ENCODE assay signal across 8 mouse cellular contexts in the genomic region with DNA sequence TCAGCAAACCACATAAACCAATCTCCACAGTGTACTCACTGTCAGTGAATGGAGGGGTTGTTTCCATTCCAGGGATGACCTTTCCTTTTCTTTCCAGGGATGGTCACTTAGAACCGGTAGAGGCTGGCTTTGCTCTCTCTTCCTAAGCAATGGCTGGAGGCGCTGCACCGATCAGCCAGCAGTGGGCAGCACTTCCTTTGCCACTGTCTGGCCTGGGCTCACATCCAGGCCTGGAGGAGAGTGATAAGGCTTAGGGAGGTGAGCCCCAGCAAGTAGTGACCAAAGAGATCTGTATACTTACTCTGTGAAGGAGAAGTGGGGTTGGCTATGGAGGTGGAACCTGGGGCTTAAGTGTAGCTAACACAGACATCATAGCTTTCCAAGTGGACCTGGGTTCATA. TPM values are rescaled to one million over a fixed set of nuclear protein-coding genes. Genes with fewer than 3 reads are reported as not detected.
A peak's percentile ranks its signal among the peaks of the same experiment; 100 is the strongest.
DNase-seq lines count a peak whose midpoint lies in the region; ATAC-seq and TF ChIP-seq lines count a peak whose summit lies in the region.

No protein-coding gene starts in this region.

- no peak for TF ChIP-seq POLR2A in testis, adult 2 months (IDR thresholded peaks at IDR 0.05; ENCODE audit: control insufficient read depth, low read depth, low read length)

- H3K36me3 ChIP-seq in heart, embryonic 11.5 days (ENCODE audit: control insufficient read depth, insufficient read depth, low read length), result no peaks in the 10 kb centered on the region
- no peaks in the 10 kb centered on the region for H3K36me3 ChIP-seq in testis, adult 2 months (ENCODE audit: control insufficient read depth, insufficient read depth, low read length)
- no peaks in the 10 kb centered on the region for H3K36me3 ChIP-seq in forebrain, embryonic 13.5 days (ENCODE audit: poor library complexity, severe bottlenecking)

- intact Hi-C loops in heart, postnatal 36 days (cut with DNase I), result no loop called here

- DNase-seq in heart, postnatal 36 days, result peak; percentile 33 to 52
- no peak for DNase-seq in testis, postnatal 14 days (ENCODE audit: low spot score)
- DNase-seq in embryo, embryonic 10 days (ENCODE audit: low spot score), result peak; percentile 75
- peak; percentile 36 to 48 for DNase-seq in lung, postnatal 4 days

- H3K4me1 ChIP-seq in heart, embryonic 11.5 days (ENCODE audit: control insufficient read depth, insufficient read depth, low read length), result no peaks in the 10 kb centered on the region
- no peaks in the 10 kb centered on the region for H3K4me1 ChIP-seq in testis, adult 2 months (ENCODE audit: control insufficient read depth, insufficient read depth, low read length)
- H3K4me1 ChIP-seq in forebrain, embryonic 13.5 days, result no peaks in the 10 kb centered on the region; the same call in 1 of the 2 replicates

- H3K4me3 ChIP-seq in heart, embryonic 11.5 days (ENCODE audit: low read depth, low read length), result no peak overlapping the region
- H3K4me3 ChIP-seq in testis, adult 2 months (ENCODE audit: control insufficient read depth, low read depth, low read length), result no peak overlapping the region
- H3K4me3 ChIP-seq in forebrain, embryonic 13.5 days, result no peak overlapping the region

- H3K27ac ChIP-seq in heart, embryonic 11.5 days (ENCODE audit: low read depth, low read length), result no peak overlapping the region
- no peak overlapping the region for H3K27ac ChIP-seq in testis, adult 2 months (ENCODE audit: control insufficient read depth, insufficient read depth, low read depth, low read length)
- H3K27ac ChIP-seq in forebrain, embryonic 13.5 days, result no peak overlapping the region

- 24% methylated on average over 3 of the region's 3 CpGs for WGBS in heart, embryonic 11.5 days (ENCODE audit: insufficient replicate concordance)
- WGBS in forebrain, embryonic 13.5 days, result 16% methylated on average over 3 of the region's 3 CpGs

- no peak overlapping the region for H3K9ac ChIP-seq in heart, embryonic 11.5 days (ENCODE audit: low read depth, low read length)
- H3K9ac ChIP-seq in forebrain, embryonic 13.5 days, result no peak overlapping the region

- 0 out of 2 replicates have a peak, but pooled peaks cover 5% of the 10 kb centered on the region for H3K27me3 ChIP-seq in heart, embryonic 11.5 days (ENCODE audit: control insufficient read depth, insufficient read depth, low read length)
- H3K27me3 ChIP-seq in testis, adult 2 months (ENCODE audit: control insufficient read depth, insufficient read depth, low read length), result no peaks in the 10 kb centered on the region
- H3K27me3 ChIP-seq in forebrain, embryonic 13.5 days, result peaks cover 22% of the 10 kb centered on the region

- ATAC-seq in heart, embryonic 11.5 days (replicated peaks; ENCODE audit: insufficient number of reproducible peaks, low FRiP score, low TSS enrichment), result no peak
- no peak for ATAC-seq in granulocyte monocyte progenitor cell, adult 5-6 weeks (replicated peaks; ENCODE audit: poor library complexity, severe bottlenecking)
- no peak for ATAC-seq in forebrain, embryonic 13.5 days

- peak; percentile 53; the same call in 1 of the 2 replicates for TF ChIP-seq CTCF in testis, adult 2 months (IDR thresholded peaks at IDR 0.05; ENCODE audit: control insufficient read depth, insufficient read depth, insufficient replicate concordance, low read depth, low read length)

- no peak overlapping the region for H3K4me2 ChIP-seq in heart, embryonic 11.5 days
- no peak overlapping the region for H3K4me2 ChIP-seq in forebrain, embryonic 13.5 days

- no peaks in the 10 kb centered on the region for H3K9me3 ChIP-seq in heart, embryonic 11.5 days (replicated peaks; ENCODE audit: control insufficient read depth, low read length)
- no peaks in the 10 kb centered on the region for H3K9me3 ChIP-seq in forebrain, embryonic 13.5 days (replicated peaks)

RNA-seq across cellular contexts. Expression of gene Asb18, which starts 12.5 kb away (rescaled TPM):
- total RNA-seq in heart, postnatal 36 days (2021), result 10 to 100 TPM; 14.3 to 20.5 TPM
- 0.26 and 0.52 TPM in 2 replicates for polyA plus RNA-seq in heart, embryonic 11.5 days (2014; fragmentation: Nextera tagmentation; extraction: Ambion mirVana)
- polyA plus RNA-seq in testis, adult 2 months (2012; rRNA removed), result 0.22 and 0.61 TPM in 2 replicates
- total RNA-seq in granulocyte monocyte progenitor cell, adult 5-6 weeks (2014; fragmentation: Nextera tagmentation), result not detected in 2 replicates
- total RNA-seq in granulocyte monocyte progenitor cell, adult 5-6 weeks (2017), result not detected in 2 replicates
- polyA plus RNA-seq in forebrain, embryonic 13.5 days (2015; fragmentation: Nextera tagmentation; extraction: Ambion mirVana), result 0.14 and 0.19 TPM in 2 replicates
